Mouse (Mus musculus) spleen, postnatal 4 days (tissue): ENCODE data around the gene Nfib.

Source experiments
- DNase-seq, 2 experiments: peaks; one replicate each; pipeline ENCODE4 v3.0.0; 2022; ENCODE audit warnings: low spot score in 2 of 2

The Nfib gene

GRCm38 (mm10) chr4:82512743-82513425 lies 192.7 kb downstream of the Nfib start:
- peak; percentile 73 to 81 for DNase-seq

GRCm38 (mm10) chr4:82512335-82512734 lies 193.2 kb downstream of the Nfib start:
- peak in 1 of 2 experiments; percentile 23 for DNase-seq

DNA sequence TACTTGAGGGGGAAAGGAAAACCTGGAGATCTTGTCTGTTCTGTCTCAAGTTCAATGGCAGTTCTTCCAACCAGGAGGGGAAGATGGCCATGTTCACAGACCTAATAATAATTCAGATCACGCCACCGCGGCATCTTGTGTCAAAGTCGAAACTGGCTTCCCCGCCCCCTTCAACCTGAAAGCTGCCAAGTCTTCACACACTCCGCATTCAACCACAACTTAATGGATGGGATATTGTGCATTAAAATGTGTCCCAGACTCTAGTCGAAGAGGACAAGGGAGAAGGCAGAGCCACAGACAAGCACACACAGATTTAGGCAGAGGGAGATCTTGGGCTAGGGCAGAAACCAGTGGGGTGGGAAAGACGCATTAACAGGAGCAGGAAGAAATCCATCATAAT lies 194.0 kb downstream of the Nfib start:
- DNase-seq, result peak in 1 of 2 experiments; percentile 54

DNA sequence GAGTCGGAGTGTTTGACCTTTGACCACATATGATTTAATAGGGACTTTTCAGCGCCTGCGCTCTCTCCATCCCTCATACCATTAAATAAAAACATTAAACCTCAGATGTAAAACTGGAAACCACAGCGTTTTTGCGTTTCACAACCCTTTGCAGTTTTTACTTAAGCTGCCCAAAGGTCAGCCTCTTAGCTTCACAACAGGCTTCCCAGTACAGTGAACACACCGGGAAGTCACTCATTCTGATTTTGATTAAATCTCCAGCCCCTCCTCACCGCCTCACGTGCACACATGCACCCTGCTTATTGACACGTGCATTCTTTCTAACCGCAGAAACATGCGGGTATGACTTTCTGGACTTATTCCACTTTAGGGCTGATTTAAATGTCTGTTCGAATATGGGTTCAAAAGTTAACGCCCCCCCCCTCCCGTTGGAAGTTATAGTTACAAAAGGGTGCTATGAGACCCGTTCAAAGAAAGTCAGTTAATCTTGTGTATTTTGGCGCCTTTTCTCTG lies 194.5 kb downstream of the Nfib start:
- peak in 1 of 2 experiments; percentile 20 for DNase-seq

DNA sequence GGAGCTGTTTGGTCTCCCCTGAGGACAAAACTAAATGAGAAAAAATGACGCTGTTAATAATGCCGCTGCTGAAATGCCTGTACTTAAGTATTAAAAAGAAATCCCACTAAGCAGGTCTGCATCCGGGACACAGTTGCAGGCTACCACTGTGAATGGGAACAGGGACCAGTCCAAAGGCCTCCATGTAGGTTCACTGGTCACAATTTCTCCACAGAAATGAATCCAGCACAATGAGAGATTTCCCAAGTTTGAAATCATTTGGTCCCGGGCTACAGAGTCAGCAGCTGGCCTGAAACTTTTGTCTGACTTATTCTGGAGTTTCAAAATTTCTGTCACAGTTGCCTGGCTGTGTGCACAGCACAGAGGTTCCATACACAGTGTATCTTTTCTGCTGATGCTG lies 195.8 kb downstream of the Nfib start:
- peak in 1 of 2 experiments; percentile 13 for DNase-seq

DNA sequence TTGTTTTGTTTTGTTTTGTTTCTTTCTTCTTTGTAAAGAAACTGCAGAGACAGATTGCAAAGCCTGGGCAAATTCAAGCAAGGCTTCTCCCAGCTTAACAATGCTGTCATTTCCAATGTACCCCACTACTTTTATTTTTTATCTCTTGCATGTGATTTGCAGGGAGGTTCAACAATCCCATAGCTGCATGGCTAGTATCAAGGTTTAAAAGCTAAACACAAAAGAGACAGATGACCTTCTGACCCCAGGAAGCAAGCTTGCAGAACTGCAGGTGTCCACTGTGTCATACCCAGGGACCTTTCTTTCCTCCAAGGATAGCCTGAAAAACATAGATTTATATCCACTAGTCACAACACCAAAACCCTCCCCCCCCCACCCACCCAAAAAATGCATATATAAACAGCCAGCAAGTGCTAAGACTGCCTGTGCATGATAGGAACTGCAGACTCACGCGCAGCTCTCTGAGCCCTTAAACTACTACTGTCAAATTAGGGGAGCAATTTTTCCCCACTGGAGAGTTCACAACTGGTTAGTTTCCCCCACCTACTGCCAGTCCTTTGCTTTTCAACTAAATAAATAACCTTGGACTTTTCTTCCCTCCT lies 196.3 kb downstream of the Nfib start:
- peak in 1 of 2 experiments; percentile 13 for DNase-seq

DNA sequence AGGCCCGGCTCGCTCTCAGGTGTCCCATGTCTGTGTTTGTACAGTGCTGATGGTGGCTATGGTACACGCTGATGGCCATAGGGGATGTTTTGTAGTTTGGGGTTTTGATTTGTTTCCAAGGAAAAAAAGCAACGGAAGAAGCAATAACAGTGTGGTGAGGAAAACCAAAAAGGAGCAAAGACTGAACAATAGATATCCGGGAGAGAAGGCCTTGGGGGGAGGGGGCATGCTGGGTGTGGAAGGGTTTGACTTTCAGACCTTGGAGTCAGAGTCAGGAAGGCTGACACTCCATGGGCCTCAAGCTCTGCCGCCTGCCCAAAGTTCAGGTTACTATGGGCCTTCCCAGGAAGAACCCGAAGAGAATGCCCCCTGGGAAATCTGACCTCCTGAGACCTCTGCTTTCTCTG lies 197.3 kb downstream of the Nfib start:
- DNase-seq, result peak in 1 of 2 experiments; percentile 55

DNA sequence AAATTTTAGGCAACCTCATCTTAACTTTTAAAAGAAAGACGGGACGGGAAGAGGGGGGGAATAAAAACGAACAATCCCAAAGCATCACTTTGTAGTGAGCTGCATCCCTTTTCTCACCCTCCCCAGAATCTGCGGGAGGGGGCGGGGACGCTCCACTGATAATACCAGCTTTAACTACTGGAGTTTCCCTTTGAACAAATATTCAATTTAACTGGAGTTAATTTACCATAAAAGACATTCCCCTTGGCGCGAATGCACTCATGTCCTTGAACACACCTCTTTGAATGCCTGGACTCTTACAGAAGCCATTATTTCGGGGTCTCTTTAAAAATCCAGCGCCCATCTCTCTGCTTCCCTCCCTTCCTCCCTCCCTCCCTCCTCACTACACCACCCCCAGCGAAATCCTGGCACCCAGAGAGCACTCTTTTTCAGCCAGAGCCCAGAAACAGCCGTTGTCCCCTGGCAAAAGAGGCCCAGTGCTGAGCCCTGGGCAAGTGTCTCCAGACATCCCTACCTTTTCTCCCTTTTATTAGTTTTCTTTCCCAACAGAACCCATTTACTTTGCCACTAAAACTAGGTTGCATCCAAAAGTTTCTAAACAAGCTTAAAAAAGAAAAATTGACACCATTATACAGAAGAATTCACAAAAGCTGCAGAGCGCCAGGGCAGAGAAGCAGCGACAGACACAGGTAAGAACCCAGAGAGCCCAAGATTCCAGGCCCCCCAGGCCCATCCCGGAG lies 197.8 kb downstream of the Nfib start:
- DNase-seq, result peak in 1 of 2 experiments; percentile 45

GRCm38 (mm10) chr4:82506731-82507331 lies 198.7 kb downstream of the Nfib start:
- peak in 1 of 2 experiments; percentile 39 for DNase-seq

GRCm38 (mm10) chr4:82506081-82506730 lies 199.3 kb downstream of the Nfib start:
- DNase-seq, result peak in 1 of 2 experiments; percentile 25

GRCm38 (mm10) chr4:82505121-82506031 lies 200.2 kb downstream of the Nfib start:
- DNase-seq, result peak in 1 of 2 experiments; percentile 60

GRCm38 (mm10) chr4:82504284-82505120 lies 201.0 kb downstream of the Nfib start:
- DNase-seq, result peak in 1 of 2 experiments; percentile 47

DNA sequence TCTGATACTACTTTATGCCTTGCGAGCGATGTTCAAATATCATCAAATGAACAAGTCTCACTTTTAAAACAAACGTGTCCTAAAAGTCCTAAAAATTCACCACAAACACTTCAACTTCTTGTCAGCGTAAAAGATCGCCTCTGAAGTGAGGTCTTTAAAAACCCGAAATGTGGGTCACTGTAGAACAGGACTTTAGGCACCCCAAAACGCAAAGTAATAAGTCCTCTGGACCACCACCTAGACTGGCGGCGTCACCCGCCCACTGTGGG lies 201.6 kb downstream of the Nfib start:
- no peak for DNase-seq

GRCm38 (mm10) chr4:82503274-82504014 lies 202.1 kb downstream of the Nfib start:
- no peak for DNase-seq

GRCm38 (mm10) chr4:82502611-82503010 lies 202.9 kb downstream of the Nfib start:
- no peak for DNase-seq

- peak in 1 of 2 experiments; percentile 5 for DNase-seq
These were observed 203.5 kb downstream of the Nfib start for GRCm38 (mm10) chr4:82502012-82502411.

DNA sequence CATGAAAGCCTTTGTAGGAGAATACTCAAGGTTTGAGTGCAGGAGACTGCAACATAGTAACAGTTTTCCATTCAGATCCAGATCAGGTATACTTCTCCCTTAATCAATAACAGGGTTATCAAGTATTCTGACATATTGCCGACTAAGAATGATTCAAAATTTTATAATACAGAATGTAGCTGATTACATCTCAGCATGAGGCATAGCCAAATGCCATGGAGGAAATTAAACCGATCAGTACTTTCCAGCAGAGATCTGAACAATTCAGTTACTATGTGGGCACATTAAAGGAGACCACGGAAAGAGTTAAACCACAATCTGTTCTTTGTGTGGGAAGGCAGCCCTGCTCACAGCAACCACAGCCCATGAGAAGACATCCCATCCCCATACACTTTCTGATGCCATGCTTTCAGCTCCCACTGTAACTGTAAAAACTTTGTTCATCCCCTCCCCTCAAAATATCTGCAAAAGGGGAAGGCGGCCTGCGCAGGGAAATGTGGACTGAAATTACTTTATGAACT lies 204.9 kb downstream of the Nfib start:
- peak in 1 of 2 experiments; percentile 11 for DNase-seq

DNA sequence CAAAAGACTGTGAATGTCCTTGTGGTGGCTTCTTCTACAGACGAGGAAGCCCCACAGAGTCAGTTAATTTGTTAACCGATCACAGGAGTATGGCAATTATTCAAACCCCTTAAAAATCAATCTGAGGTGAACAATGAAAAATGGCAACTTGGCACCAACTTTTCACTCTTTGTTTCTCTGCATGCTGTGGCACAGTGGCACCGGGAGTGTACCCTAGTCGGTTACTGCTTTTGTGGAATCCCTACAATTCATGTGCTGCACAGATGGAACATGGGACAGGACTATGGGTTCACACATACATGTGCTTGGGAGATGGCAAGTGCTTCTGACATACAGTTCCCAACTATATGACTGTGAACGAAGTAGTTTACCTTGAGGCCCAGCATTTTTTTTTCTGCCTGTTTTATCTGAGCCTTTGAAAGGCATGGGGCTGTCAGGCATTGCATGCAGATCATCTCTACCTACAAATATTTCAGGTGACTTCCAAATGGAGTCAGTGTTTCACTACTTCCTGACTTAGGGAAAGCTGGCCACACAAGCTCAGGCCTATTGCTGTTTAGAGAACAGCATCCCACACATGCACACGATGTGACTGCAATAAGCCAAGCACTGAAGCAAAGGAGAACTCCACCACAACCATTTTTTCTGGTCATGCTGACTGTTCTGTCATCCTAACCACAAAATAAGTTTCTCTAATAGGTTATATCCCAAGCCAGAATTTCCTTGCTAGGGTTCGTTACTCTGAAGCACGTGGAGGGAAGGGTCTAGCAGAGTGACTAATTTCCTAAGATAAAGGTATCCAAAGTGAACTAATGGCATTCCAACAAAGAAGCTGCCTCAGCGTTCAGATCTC lies 205.6 kb downstream of the Nfib start:
- peak in 1 of 2 experiments; percentile 29 for DNase-seq
